Mouse (Mus musculus) lung, adult 2 months (tissue): ENCODE measurements around the gene Spaca9. TPM values are rescaled to one million over a fixed set of nuclear protein-coding genes. Genes with fewer than 3 reads are reported as not detected.

ENCODE experiments used
- DNase-seq: peaks from one replicate; pipeline ENCODE4 v3.0.0; 2022
- H3K4me1 ChIP-seq: fragments of 200-500 bp; 2 replicates; pipeline ENCODE4 v1.6.1; 2011; ENCODE audit warnings: low read length; ENCODE audit not compliant: control insufficient read depth, insufficient read depth
- H3K4me3 ChIP-seq: fragments of 200-500 bp; replicated peaks from 2 replicates; pipeline ENCODE3; 2011; ENCODE audit warnings: low read depth, mild to moderate bottlenecking, control low read depth, low read length; ENCODE audit errors: extremely low read depth
- CTCF ChIP-seq: fragments of 200-500 bp; IDR thresholded peaks from 2 replicates; pipeline ENCODE4 v1.5.1; 2011; ENCODE audit warnings: mild to moderate bottlenecking, low read length, control low read depth; ENCODE audit not compliant: insufficient read depth
- POLR2A ChIP-seq: fragments of 200-500 bp; IDR thresholded peaks from 2 replicates; pipeline ENCODE4 v1.6.1; 2011; ENCODE audit warnings: low read depth, mild to moderate bottlenecking, control low read depth, low read length, borderline replicate concordance; ENCODE audit errors: extremely low read depth
- WGBS: fragments of 180-500 bp; shearing (Covaris S2); methylation state at CpG from one replicate; pipeline ENCODE4 v1.1.7; 2018; 5-methylcytosine and 5-hydroxymethylcytosine counted together
- polyA plus RNA-seq: library from polyadenylated mRNA; depleted of rRNA; stranded (reverse); fragments of >200 nt; gene quantifications from 2 replicates; pipeline ENCODE4 v1.2.3, GENCODE M21; 2012; rRNA removed

The Spaca9 gene
- polyA plus RNA-seq: 21.4 and 29.6 TPM in 2 replicates

GRCm38 (mm10) chr2:28699361-28700335 is at the start of gene Spaca9, which contains the start of gene Ak8:
Spaca9 (minus strand) TSS chr2:28699727.
Ak8 (plus strand) TSS chr2:28700164.
- H3K4me1 ChIP-seq: peaks cover 3% of the 10 kb centered on the region; the same call in 1 of the 2 replicates
- peak; percentile 79 for DNase-seq
- 2% methylated on average over 53 of the region's 53 CpGs for WGBS
- H3K4me3 ChIP-seq: peak within 1 kb of the TSS; percentile 54
- TF ChIP-seq CTCF (no peak), POLR2A (peak; percentile 57; the same call in 1 of the 2 replicates)

- no peak overlapping the region for H3K4me3 ChIP-seq
- H3K4me1 ChIP-seq: no peaks in the 10 kb centered on the region
- 79% methylated on average over 2 of the region's 2 CpGs for WGBS
- DNase-seq: no peak
- TF ChIP-seq POLR2A (no peak), CTCF (no peak)
Measured at GRCm38 (mm10) chr2:28747705-28748104, 48.2 kb upstream of the Spaca9 start.

- 55% methylated on average over 15 of the region's 15 CpGs for whole genome bisulfite sequencing
- TF ChIP-seq CTCF (no peak), POLR2A (no peak)
- Histone ChIP-seq H3K4me3 (no peak overlapping the region), H3K4me1 (no peaks in the 10 kb centered on the region)
- DNase-seq: peak; percentile 50
Measured at GRCm38 (mm10) chr2:28746682-28747332, 47.3 kb upstream of the Spaca9 start.

GRCm38 (mm10) chr2:28742701-28743100 is 43.2 kb upstream of the Spaca9 start:
- TF ChIP-seq POLR2A: no peak
- no peak for TF ChIP-seq CTCF
- DNase-seq: no peak
- Histone ChIP-seq H3K4me1 (no peaks in the 10 kb centered on the region), H3K4me3 (no peak overlapping the region)
- WGBS: 64% methylated on average over 8 of the region's 8 CpGs

GRCm38 (mm10) chr2:28740159-28740558 is 40.6 kb upstream of the Spaca9 start:
- H3K4me3 ChIP-seq: no peak overlapping the region
- WGBS: 71% methylated on average over 5 of the region's 5 CpGs
- TF ChIP-seq POLR2A: no peak
- no peak for TF ChIP-seq CTCF
- no peak for DNase-seq
- H3K4me1 ChIP-seq: no peaks in the 10 kb centered on the region

GRCm38 (mm10) chr2:28737112-28737511 is 37.6 kb upstream of the Spaca9 start:
- 82% methylated on average over 5 of the region's 5 CpGs for WGBS
- H3K4me1 ChIP-seq: no peaks in the 10 kb centered on the region
- H3K4me3 ChIP-seq: no peak overlapping the region
- TF ChIP-seq POLR2A (no peak), CTCF (no peak)
- DNase-seq: no peak

- Histone ChIP-seq H3K4me3 (no peak overlapping the region), H3K4me1 (no peaks in the 10 kb centered on the region)
- no peak for TF ChIP-seq CTCF
- no peak for TF ChIP-seq POLR2A
- DNase-seq: no peak
Measured at GRCm38 (mm10) chr2:28730676-28731075, 31.1 kb upstream of the Spaca9 start.

- 71% methylated on average over 16 of the region's 16 CpGs for WGBS
- TF ChIP-seq POLR2A (no peak), CTCF (no peak)
- no peaks in the 10 kb centered on the region; the same call in 1 of the 2 replicates for H3K4me1 ChIP-seq
- no peak overlapping the region for H3K4me3 ChIP-seq
- DNase-seq: no peak
Measured at GRCm38 (mm10) chr2:28727786-28728404, 28.4 kb upstream of the Spaca9 start.

- H3K4me1 ChIP-seq: no peaks in the 10 kb centered on the region; the same call in 1 of the 2 replicates
- WGBS: 22% methylated on average over 9 of the region's 9 CpGs
- TF ChIP-seq CTCF: no peak
- no peak for TF ChIP-seq POLR2A
- H3K4me3 ChIP-seq: no peak overlapping the region
- no peak for DNase-seq
Measured at GRCm38 (mm10) chr2:28723912-28724311, 24.4 kb upstream of the Spaca9 start.
